Mouse (Mus musculus): ENCODE measurements around the gene Gm9639.
"Not testable (repeated sequence)": the region's sequence is repeated elsewhere in the genome, so short reads cannot be mapped to it uniquely, and the experiment has no call there.

The Gm9639 gene

GRCm38 (mm10) chr10:77794976-77795375, at the start of gene Gm9639:
TSS of gene Gm9639 (minus strand) at chr10:77795076.
- DNase-seq = no peak

GRCm38 (mm10) chr10:77839006-77839405, 44.1 kb upstream of the Gm9639 start:
- no peak for DNase-seq

DNA sequence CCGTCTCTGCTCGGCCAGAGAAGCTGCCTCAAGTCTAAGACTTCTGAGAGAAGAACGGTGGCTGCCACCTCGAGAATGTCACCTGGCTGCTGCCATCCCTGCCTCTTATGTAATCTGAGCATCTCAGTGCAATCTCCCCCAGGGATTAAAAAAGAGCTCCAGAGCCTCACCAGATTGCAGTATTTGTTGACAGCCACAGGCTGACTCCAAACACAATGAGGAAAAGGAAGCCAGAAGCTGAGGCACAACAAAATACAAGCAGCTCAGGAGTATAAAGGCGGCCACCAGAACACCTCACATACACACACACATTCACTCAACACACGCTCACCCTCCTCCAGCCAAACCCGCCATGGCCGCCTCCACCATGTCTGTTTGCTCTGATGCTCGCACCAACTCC, 40.8 kb upstream of the Gm9639 start, which contains the start of gene Krtap10-10:
Gene Krtap10-10, plus strand, starts transcription at position 301 of the 400 bp plus-strand sequence.
- no peak for DNase-seq

DNA sequence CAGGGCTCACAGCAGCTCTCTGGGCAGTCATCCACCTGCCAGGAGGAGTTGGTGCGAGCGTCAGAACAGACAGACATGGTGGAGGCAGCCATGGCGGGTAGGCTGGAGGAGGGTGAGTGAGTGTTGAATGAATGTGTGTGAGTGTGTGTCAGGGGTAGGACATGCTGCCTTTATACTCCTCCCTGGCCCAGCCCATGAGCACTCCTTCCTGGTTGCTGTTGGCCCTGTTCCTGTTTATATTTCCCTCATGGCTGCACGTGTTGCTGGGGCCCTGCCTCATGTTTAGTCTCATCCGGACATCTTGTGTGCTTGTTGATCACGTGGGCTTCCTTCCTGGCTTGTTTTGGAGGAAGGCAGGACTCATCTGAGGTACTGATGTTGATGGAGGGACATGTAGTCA, 32.1 kb upstream of the Gm9639 start, which contains the start of gene Krtap10-4:
Gene Krtap10-4, minus strand, starts transcription at position 145 of the 400 bp plus-strand sequence.
- no peak for DNase-seq

DNA sequence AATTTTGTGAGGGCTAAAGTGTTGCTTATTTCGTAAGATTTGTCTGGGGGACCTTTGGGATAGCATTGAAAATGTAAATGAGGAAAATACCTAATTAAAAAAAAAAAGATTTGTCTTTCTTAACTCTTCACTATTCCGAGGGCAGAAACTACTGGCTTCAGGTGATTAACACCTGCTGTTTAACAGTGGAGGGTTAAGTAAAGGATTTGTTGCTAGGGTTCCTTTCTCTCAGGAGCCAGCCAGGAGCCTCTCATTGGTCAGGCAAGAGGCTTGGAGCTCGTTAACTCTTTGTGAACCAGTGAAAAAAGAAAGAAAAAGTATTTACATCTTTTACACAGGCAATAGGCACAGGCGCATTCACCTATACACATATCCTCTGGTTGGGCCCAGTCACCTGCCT, 24.3 kb upstream of the Gm9639 start:
- no peak for DNase-seq

- DNase-seq = no peak
These were observed 23.6 kb upstream of the Gm9639 start for GRCm38 (mm10) chr10:77818523-77818922.

DNA sequence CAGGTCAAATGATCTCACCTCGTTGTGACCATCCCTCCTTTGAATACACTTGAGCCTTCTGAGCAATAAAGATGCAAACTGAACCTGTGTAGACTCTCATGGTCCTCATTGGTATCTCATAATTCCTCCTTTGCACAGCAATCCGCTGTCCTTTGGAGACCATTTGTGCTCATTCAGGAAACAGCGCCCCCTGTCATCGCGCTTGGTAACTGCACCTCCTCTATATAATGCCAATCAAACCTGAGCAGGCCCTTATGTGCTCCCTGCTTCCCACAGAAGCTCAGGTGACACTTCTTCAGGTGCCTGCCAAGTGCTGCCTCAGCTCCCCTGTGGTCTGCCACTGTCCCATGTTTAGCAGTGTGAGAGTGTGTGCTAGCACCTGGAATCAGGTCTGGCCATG, 20.6 kb upstream of the Gm9639 start:
- peak in 1 of 2 experiments; percentile 17 for DNase-seq

GRCm38 (mm10) chr10:77814382-77814781, 19.5 kb upstream of the Gm9639 start, which contains the start of gene Gm2696:
TSS of gene Gm2696 (plus strand) at chr10:77814682.
- no peak for DNase-seq

- DNase-seq = no peak
These were observed 16.9 kb upstream of the Gm9639 start, which contains the start of gene Gm9507 for GRCm38 (mm10) chr10:77811743-77812142. TSS of gene Gm9507 (minus strand) at chr10:77811843.

- DNase-seq = no peak
These were observed 9.2 kb upstream of the Gm9639 start for GRCm38 (mm10) chr10:77804095-77804494.

- DNase-seq = no peak
These were observed 4.1 kb upstream of the Gm9639 start, which contains the start of gene Gm19668 for GRCm38 (mm10) chr10:77798921-77799508. TSS of gene Gm19668 (minus strand) at chr10:77799133.

DNA sequence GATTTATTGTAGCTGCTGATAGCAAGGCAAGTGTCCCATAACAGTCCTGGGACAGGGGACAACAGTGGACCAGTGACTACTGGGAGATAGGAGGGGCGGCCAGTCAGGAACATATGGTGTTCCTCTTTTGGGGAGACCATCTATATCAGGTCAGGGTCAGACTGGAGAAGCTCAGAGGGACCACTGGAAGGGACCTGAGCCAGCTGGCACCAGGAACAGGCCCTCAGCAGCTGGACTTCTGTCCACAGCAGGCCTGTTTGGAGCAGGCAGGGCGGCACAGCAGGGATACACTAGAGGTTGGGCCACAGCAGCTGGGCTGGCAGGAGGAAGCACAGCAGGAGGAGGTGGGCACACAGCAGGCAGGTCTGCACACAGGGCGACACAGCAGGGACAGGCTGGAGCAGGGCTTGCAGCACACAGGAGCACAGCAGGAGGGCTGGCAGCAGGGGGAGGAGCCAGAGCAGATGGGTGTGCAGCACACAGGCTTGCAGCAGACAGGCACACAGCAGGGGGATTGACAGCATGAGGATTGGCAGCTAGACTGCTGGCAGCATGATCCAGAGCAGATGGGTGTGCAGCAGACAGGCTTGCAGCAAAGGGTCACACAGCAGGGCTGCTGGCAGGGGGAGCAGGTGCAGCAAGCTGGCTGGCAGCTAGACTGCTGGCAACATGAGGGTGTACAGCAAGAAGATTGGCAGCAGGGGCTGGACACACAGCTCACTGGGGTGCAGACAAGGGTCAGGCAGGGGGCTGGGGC, 3.5 kb upstream of the Gm9639 start:
- peak in 1 of 2 experiments; percentile 19 for DNase-seq

DNA sequence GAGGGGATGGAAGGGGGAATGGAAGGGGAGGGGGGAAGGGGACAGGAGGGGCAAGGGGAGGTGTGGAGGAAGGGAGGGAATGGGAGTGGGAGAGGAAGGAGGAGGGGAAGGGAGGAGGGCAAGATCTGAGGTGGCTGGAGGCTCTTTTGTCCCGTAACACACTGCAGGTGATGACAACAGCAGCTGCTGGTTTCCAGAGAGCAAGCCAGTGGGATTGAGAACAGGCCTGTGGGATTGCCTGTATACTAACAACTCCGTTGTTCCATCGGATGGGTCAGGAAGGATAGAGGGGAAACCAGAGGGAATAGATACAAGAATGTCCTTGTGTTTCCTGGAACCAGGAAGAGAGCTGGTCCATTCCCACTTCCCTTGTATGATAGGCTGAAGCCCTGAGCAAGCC, 2.8 kb upstream of the Gm9639 start:
- DNase-seq = no peak

- DNase-seq = no peak
These were observed 6.3 kb downstream of the Gm9639 start for GRCm38 (mm10) chr10:77788621-77789020.

DNA sequence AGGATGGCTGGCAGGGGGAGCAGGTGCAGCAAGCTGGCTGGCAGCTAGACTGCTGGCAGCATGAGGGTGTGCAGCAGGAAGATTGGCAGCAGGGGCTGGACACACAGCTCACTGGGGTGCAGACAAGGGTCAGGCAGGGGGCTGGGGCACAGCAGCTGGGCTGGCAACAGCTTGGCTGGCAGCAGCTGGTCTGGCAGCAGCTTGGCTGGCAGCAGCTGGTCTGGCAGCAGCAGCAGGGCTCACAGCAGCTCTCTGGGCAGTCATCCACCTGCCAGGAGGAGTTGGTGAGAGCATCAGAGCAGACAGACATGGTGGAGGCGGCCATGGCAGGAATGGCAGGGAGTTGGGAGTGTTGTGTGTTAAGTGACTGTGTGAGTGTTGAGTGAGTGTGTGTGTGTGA, 7.0 kb downstream of the Gm9639 start, which contains the start of gene Gm7137:
Gene Gm7137, minus strand, starts transcription at position 325 of the 400 bp plus-strand sequence.
- not testable (repeated sequence) for DNase-seq

- DNase-seq = not testable (repeated sequence)
These were observed 11.5 kb downstream of the Gm9639 start for GRCm38 (mm10) chr10:77783396-77783795.

GRCm38 (mm10) chr10:77782442-77782841, 12.4 kb downstream of the Gm9639 start, which contains the start of gene Gm3250:
TSS of gene Gm3250 (minus strand) at chr10:77782542.
- DNase-seq = not testable (repeated sequence)

DNA sequence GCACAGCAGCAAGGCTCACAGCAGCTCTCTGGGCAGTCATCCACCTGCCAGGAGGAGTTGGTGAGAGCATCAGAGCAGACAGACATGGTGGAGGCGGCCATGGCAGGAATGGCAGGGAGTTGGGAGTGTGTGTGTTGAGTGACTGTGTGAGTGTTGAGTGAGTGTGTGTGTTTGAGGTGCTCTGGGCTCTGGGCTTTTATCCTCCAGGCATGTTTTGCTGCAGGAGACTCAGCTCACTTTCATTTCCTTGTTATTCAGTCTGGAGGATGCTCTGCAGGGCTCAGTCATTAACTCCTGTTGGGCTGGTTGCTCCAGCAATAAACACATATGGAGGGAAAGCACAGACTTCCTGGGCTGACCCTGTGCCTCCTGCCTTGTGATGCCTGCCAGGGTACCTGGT, 18.0 kb downstream of the Gm9639 start, which contains the start of gene Gm7138:
Gene Gm7138, minus strand, starts transcription at position 101 of the 400 bp plus-strand sequence.
- not testable (repeated sequence) for DNase-seq

DNA sequence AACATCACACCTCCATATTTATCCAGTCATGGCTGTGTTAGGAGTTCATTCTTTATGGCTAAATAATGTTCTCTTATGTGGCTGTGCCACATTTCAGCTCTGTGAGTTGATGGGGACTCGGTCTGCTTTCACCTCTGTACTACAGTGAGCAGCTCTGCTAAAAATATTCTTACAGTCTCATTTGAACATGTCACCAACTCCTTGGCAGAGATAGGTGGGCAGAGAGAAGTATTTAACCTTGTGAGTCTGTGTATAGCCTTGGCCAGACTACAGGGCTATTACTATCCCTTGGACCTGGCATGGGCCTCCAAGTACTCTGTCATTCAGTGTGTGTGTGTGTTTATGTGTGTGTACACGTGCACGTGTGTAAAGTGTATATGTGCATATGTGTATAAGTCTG, 22.7 kb downstream of the Gm9639 start:
- DNase-seq = not testable (repeated sequence)

GRCm38 (mm10) chr10:77771225-77771624, 23.7 kb downstream of the Gm9639 start, which contains the start of gene Gm3238:
TSS of gene Gm3238 (minus strand) at chr10:77771325.
- DNase-seq = not testable (repeated sequence)

- no peak for DNase-seq
These were observed 25.1 kb downstream of the Gm9639 start for GRCm38 (mm10) chr10:77769727-77770126.

GRCm38 (mm10) chr10:77759582-77759981, 35.3 kb downstream of the Gm9639 start, which contains the start of gene Gm3233:
TSS of gene Gm3233 (minus strand) at chr10:77759682.
- not testable (repeated sequence) for DNase-seq

GRCm38 (mm10) chr10:77753448-77753847, 41.4 kb downstream of the Gm9639 start:
- DNase-seq = no peak
